Mouse (Mus musculus): Measurements from ENCODE around the gene Rmdn2. TPM values are rescaled to one million over a fixed set of nuclear protein-coding genes. Genes with fewer than 3 reads are reported as not detected.

Rmdn2 gene
- 10.7 and 12.5 TPM in 2 replicates for polyA plus RNA-seq (2015; fragmentation: Nextera tagmentation; extraction: Ambion mirVana)

GRCm38 (mm10) chr17:79611545-79611944, at the start of gene Rmdn2:
Gene Rmdn2 (plus strand): TSS chr17:79611863.
- Histone ChIP-seq H3K4me2 (replicated peaks) (no peak within 1 kb of the TSS), H3K9ac (no peak within 1 kb of the TSS), H3K9me3 (no peaks in the 10 kb centered on the region), H3K36me3 (no peaks in the 10 kb centered on the region), H3K27ac (no peak within 1 kb of the TSS), H3K4me1 (0 out of 2 replicates have a peak, but pooled peaks cover 5% of the 10 kb centered on the region), H3K27me3 (no peaks in the 10 kb centered on the region), H3K4me3 (no peak within 1 kb of the TSS)
- no peak for ATAC-seq (ENCODE audit: low FRiP score, low read depth)
- WGBS, result 87% methylated on average over 4 of the region's 4 CpGs

- peaks cover 17% of the 10 kb centered on the region for H3K9me3 ChIP-seq
- no peak for ATAC-seq (ENCODE audit: low FRiP score, low read depth)
- no peaks in the 10 kb centered on the region for H3K36me3 ChIP-seq
- H3K9ac ChIP-seq, result no peak overlapping the region
- peaks cover 35% of the 10 kb centered on the region for H3K4me1 ChIP-seq
- H3K27me3 ChIP-seq, result no peaks in the 10 kb centered on the region
- no peak overlapping the region for H3K27ac ChIP-seq
- H3K4me3 ChIP-seq, result no peak overlapping the region
- no peak overlapping the region for H3K4me2 ChIP-seq (replicated peaks)
- WGBS, result 48% methylated on average over 7 of the region's 7 CpGs
These were observed 48.5 kb upstream of the Rmdn2 start for GRCm38 (mm10) chr17:79563067-79563620.

GRCm38 (mm10) chr17:79563721-79564120, 47.9 kb upstream of the Rmdn2 start:
- Histone ChIP-seq H3K36me3 (no peaks in the 10 kb centered on the region), H3K4me2 (replicated peaks) (no peak overlapping the region), H3K9me3 (peaks cover 17% of the 10 kb centered on the region), H3K4me3 (no peak overlapping the region), H3K27me3 (no peaks in the 10 kb centered on the region), H3K4me1 (peaks cover 35% of the 10 kb centered on the region), H3K9ac (no peak overlapping the region), H3K27ac (no peak overlapping the region)
- WGBS, result 21% methylated on average over 2 of the region's 2 CpGs
- no peak for ATAC-seq (ENCODE audit: low FRiP score, low read depth)

GRCm38 (mm10) chr17:79565241-79565961, 46.3 kb upstream of the Rmdn2 start:
- H3K27ac ChIP-seq, result peak overlapping the region; percentile 73; the same call in 1 of the 2 replicates
- no peaks in the 10 kb centered on the region for H3K27me3 ChIP-seq

GRCm38 (mm10) chr17:79568401-79568800, 43.3 kb upstream of the Rmdn2 start:
- H3K4me3 ChIP-seq, result no peak overlapping the region
- H3K9ac ChIP-seq, result no peak overlapping the region
- H3K27me3 ChIP-seq, result no peaks in the 10 kb centered on the region
- H3K9me3 ChIP-seq, result no peaks in the 10 kb centered on the region
- H3K4me2 ChIP-seq (replicated peaks), result no peak overlapping the region
- peaks cover 34% of the 10 kb centered on the region for H3K4me1 ChIP-seq
- WGBS, result 82% methylated on average over 1 of the region's 1 CpGs
- ATAC-seq (ENCODE audit: low FRiP score, low read depth), result no peak
- H3K27ac ChIP-seq, result no peak overlapping the region
- H3K36me3 ChIP-seq, result no peaks in the 10 kb centered on the region

More at GRCm38 (mm10) chr17:79565241-79565961, 46.3 kb upstream of the Rmdn2 start:
- no peak overlapping the region for H3K4me2 ChIP-seq (replicated peaks)
- 31% methylated on average over 9 of the region's 9 CpGs for WGBS
- H3K36me3 ChIP-seq, result no peaks in the 10 kb centered on the region
- no peak overlapping the region for H3K4me3 ChIP-seq
- peaks cover 35% of the 10 kb centered on the region for H3K4me1 ChIP-seq
- peak; percentile 87 for ATAC-seq (ENCODE audit: low FRiP score, low read depth)
- peaks cover 3% of the 10 kb centered on the region for H3K9me3 ChIP-seq
- no peak overlapping the region for H3K9ac ChIP-seq

- Histone ChIP-seq H3K27ac (no peak overlapping the region), H3K27me3 (no peaks in the 10 kb centered on the region), H3K9ac (no peak overlapping the region), H3K4me2 (replicated peaks) (0 out of 2 replicates have a peak overlapping the region, but pooled peaks have one; percentile 11), H3K4me1 (peaks cover 20% of the 10 kb centered on the region), H3K9me3 (no peaks in the 10 kb centered on the region), H3K4me3 (no peak overlapping the region), H3K36me3 (no peaks in the 10 kb centered on the region)
- ATAC-seq (ENCODE audit: low FRiP score, low read depth), result peak; percentile 40; the same call in 1 of the 2 replicates
- WGBS, result 38% methylated on average over 7 of the region's 7 CpGs
These were observed 33.3 kb upstream of the Rmdn2 start for GRCm38 (mm10) chr17:79578328-79578727.

- no peaks in the 10 kb centered on the region for H3K27me3 ChIP-seq
- no peak overlapping the region for H3K9ac ChIP-seq
- WGBS, result 70% methylated on average over 6 of the region's 6 CpGs
- no peaks in the 10 kb centered on the region for H3K36me3 ChIP-seq
- no peak overlapping the region for H3K4me2 ChIP-seq (replicated peaks)
- H3K9me3 ChIP-seq, result no peaks in the 10 kb centered on the region
- ATAC-seq (ENCODE audit: low FRiP score, low read depth), result peak; percentile 84
- H3K4me3 ChIP-seq, result no peak overlapping the region
- no peak overlapping the region for H3K27ac ChIP-seq
- peaks cover 20% of the 10 kb centered on the region for H3K4me1 ChIP-seq
These were observed 31.3 kb upstream of the Rmdn2 start for GRCm38 (mm10) chr17:79580264-79580920.

- Histone ChIP-seq H3K4me3 (no peak overlapping the region), H3K9ac (no peak overlapping the region), H3K9me3 (no peaks in the 10 kb centered on the region), H3K4me2 (replicated peaks) (no peak overlapping the region), H3K27ac (no peak overlapping the region), H3K27me3 (no peaks in the 10 kb centered on the region), H3K36me3 (no peaks in the 10 kb centered on the region), H3K4me1 (peaks cover 13% of the 10 kb centered on the region)
- no peak for ATAC-seq (ENCODE audit: low FRiP score, low read depth)
- WGBS, result 57% methylated on average over 4 of the region's 4 CpGs
These were observed 28.2 kb upstream of the Rmdn2 start for GRCm38 (mm10) chr17:79583466-79583865.

GRCm38 (mm10) chr17:79584246-79584800, 27.3 kb upstream of the Rmdn2 start:
- no peak overlapping the region for H3K4me2 ChIP-seq (replicated peaks)
- H3K4me1 ChIP-seq, result peaks cover 9% of the 10 kb centered on the region
- WGBS, result 72% methylated on average over 6 of the region's 6 CpGs
- ATAC-seq (ENCODE audit: low FRiP score, low read depth), result no peak
- H3K27ac ChIP-seq, result no peak overlapping the region
- H3K36me3 ChIP-seq, result no peaks in the 10 kb centered on the region
- no peaks in the 10 kb centered on the region for H3K9me3 ChIP-seq
- no peak overlapping the region for H3K4me3 ChIP-seq
- no peaks in the 10 kb centered on the region for H3K27me3 ChIP-seq
- H3K9ac ChIP-seq, result no peak overlapping the region

- Histone ChIP-seq H3K9me3 (no peaks in the 10 kb centered on the region), H3K27ac (no peak overlapping the region), H3K27me3 (no peaks in the 10 kb centered on the region), H3K36me3 (no peaks in the 10 kb centered on the region), H3K4me2 (replicated peaks) (no peak overlapping the region), H3K4me3 (no peak overlapping the region), H3K9ac (no peak overlapping the region), H3K4me1 (no peaks in the 10 kb centered on the region)
- 80% methylated on average over 1 of the region's 1 CpGs for WGBS
- no peak for ATAC-seq (ENCODE audit: low FRiP score, low read depth)
These were observed 21.8 kb upstream of the Rmdn2 start for GRCm38 (mm10) chr17:79589913-79590312.

GRCm38 (mm10) chr17:79595996-79596395, 15.7 kb upstream of the Rmdn2 start:
- WGBS, result 53% methylated on average over 4 of the region's 4 CpGs
- Histone ChIP-seq H3K36me3 (no peaks in the 10 kb centered on the region), H3K4me2 (replicated peaks) (no peak overlapping the region), H3K9ac (no peak overlapping the region), H3K27me3 (no peaks in the 10 kb centered on the region), H3K4me1 (peaks cover 9% of the 10 kb centered on the region; the same call in 1 of the 2 replicates), H3K27ac (no peak overlapping the region), H3K9me3 (no peaks in the 10 kb centered on the region), H3K4me3 (no peak overlapping the region)
- ATAC-seq (ENCODE audit: low FRiP score, low read depth), result no peak

- H3K36me3 ChIP-seq, result no peaks in the 10 kb centered on the region
- no peak overlapping the region for H3K4me3 ChIP-seq
- H3K27me3 ChIP-seq, result no peaks in the 10 kb centered on the region
- H3K4me1 ChIP-seq, result peaks cover 9% of the 10 kb centered on the region; the same call in 1 of the 2 replicates
- 69% methylated on average over 2 of the region's 2 CpGs for WGBS
- H3K9me3 ChIP-seq, result no peaks in the 10 kb centered on the region
- no peak overlapping the region for H3K9ac ChIP-seq
- no peak overlapping the region for H3K4me2 ChIP-seq (replicated peaks)
- no peak for ATAC-seq (ENCODE audit: low FRiP score, low read depth)
- no peak overlapping the region for H3K27ac ChIP-seq
These were observed 13.5 kb upstream of the Rmdn2 start for GRCm38 (mm10) chr17:79598151-79598550.
